Mouse (Mus musculus): ENCODE data around the gene Zbtb48. TPM values are rescaled to one million over a fixed set of nuclear protein-coding genes. Genes with fewer than 3 reads are reported as not detected.

Gene Zbtb48
- polyA plus RNA-seq, 1 experiment from 2014 or later: 18.1 TPM

GRCm38 (mm10) chr4:151988342-151989109 lies 38.9 kb downstream of the Zbtb48 start, which contains the start of gene Thap3:
Gene Thap3, minus strand, starts transcription at chr4:151988997.
- Histone ChIP-seq H3K4me1 (ENCODE audit: control insufficient read depth, insufficient read depth, low read depth, low read length) (peaks cover 13% of the 10 kb centered on the region), H3K36me3 (ENCODE audit: control insufficient read depth, insufficient read depth, low read length) (peaks cover 21% of the 10 kb centered on the region), H3K27me3 (replicated peaks; ENCODE audit: control insufficient read depth, insufficient read depth, low read length) (no peaks in the 10 kb centered on the region), H3K9ac (ENCODE audit: low read depth, low read length) (peak within 1 kb of the TSS; percentile 91), H3K27ac (ENCODE audit: low read depth, low read length) (peak within 1 kb of the TSS; percentile 83), H3K9me3 (ENCODE audit: control insufficient read depth, low read length) (no peaks in the 10 kb centered on the region), H3K4me3 (ENCODE audit: low read length) (peak within 1 kb of the TSS; percentile 64), H3K4me2 (ENCODE audit: low read length) (peak within 1 kb of the TSS; percentile 60)
- WGBS: under 1% methylated on average over 54 of the region's 54 CpGs
- peak; percentile 81 for ATAC-seq

- Histone ChIP-seq H3K36me3 (ENCODE audit: control insufficient read depth, insufficient read depth, low read length) (peaks cover 21% of the 10 kb centered on the region), H3K9ac (ENCODE audit: low read depth, low read length) (peak overlapping the region; percentile 91), H3K4me3 (ENCODE audit: low read length) (peak overlapping the region; percentile 64), H3K27me3 (replicated peaks; ENCODE audit: control insufficient read depth, insufficient read depth, low read length) (no peaks in the 10 kb centered on the region), H3K27ac (ENCODE audit: low read depth, low read length) (peak overlapping the region; percentile 83), H3K4me2 (ENCODE audit: low read length) (peak overlapping the region; percentile 60), H3K4me1 (ENCODE audit: control insufficient read depth, insufficient read depth, low read depth, low read length) (peaks cover 13% of the 10 kb centered on the region), H3K9me3 (ENCODE audit: control insufficient read depth, low read length) (no peaks in the 10 kb centered on the region)
- WGBS: 27% methylated on average over 10 of the region's 10 CpGs
- ATAC-seq: no peak
Observed at GRCm38 (mm10) chr4:151988014-151988341, 39.5 kb downstream of the Zbtb48 start.

- peak overlapping the region; percentile 11; the same call in 1 of the 2 replicates for H3K9ac ChIP-seq (ENCODE audit: low read depth, low read length)
- H3K27me3 ChIP-seq (replicated peaks; ENCODE audit: control insufficient read depth, insufficient read depth, low read length): no peaks in the 10 kb centered on the region
- peaks cover 13% of the 10 kb centered on the region for H3K4me1 ChIP-seq (ENCODE audit: control insufficient read depth, insufficient read depth, low read depth, low read length)
- no peak overlapping the region for H3K4me3 ChIP-seq (ENCODE audit: low read length)
- H3K36me3 ChIP-seq (ENCODE audit: control insufficient read depth, insufficient read depth, low read length): peaks cover 12% of the 10 kb centered on the region
- 67% methylated on average over 8 of the region's 8 CpGs for WGBS
- no peaks in the 10 kb centered on the region for H3K9me3 ChIP-seq (ENCODE audit: control insufficient read depth, low read length)
- no peak for ATAC-seq
- no peak overlapping the region for H3K27ac ChIP-seq (ENCODE audit: low read depth, low read length)
- H3K4me2 ChIP-seq (ENCODE audit: low read length): no peak overlapping the region
Observed at GRCm38 (mm10) chr4:151986650-151987049, 40.8 kb downstream of the Zbtb48 start.

- no peak overlapping the region for H3K4me3 ChIP-seq (ENCODE audit: low read length)
- H3K27me3 ChIP-seq (replicated peaks; ENCODE audit: control insufficient read depth, insufficient read depth, low read length): no peaks in the 10 kb centered on the region
- no peaks in the 10 kb centered on the region for H3K9me3 ChIP-seq (ENCODE audit: control insufficient read depth, low read length)
- ATAC-seq: no peak
- WGBS: 43% methylated on average over 10 of the region's 10 CpGs
- H3K27ac ChIP-seq (ENCODE audit: low read depth, low read length): no peak overlapping the region
- no peak overlapping the region for H3K9ac ChIP-seq (ENCODE audit: low read depth, low read length)
- H3K4me2 ChIP-seq (ENCODE audit: low read length): no peak overlapping the region
- peaks cover 13% of the 10 kb centered on the region for H3K4me1 ChIP-seq (ENCODE audit: control insufficient read depth, insufficient read depth, low read depth, low read length)
- peaks cover 6% of the 10 kb centered on the region for H3K36me3 ChIP-seq (ENCODE audit: control insufficient read depth, insufficient read depth, low read length)
Observed at GRCm38 (mm10) chr4:151985886-151986285, 41.6 kb downstream of the Zbtb48 start.

- H3K4me1 ChIP-seq (ENCODE audit: control insufficient read depth, insufficient read depth, low read depth, low read length): peaks cover 13% of the 10 kb centered on the region
- H3K27me3 ChIP-seq (replicated peaks; ENCODE audit: control insufficient read depth, insufficient read depth, low read length): no peaks in the 10 kb centered on the region
- 35% methylated on average over 8 of the region's 9 CpGs for WGBS
- H3K9ac ChIP-seq (ENCODE audit: low read depth, low read length): peak overlapping the region; percentile 30; the same call in 1 of the 2 replicates
- H3K36me3 ChIP-seq (ENCODE audit: control insufficient read depth, insufficient read depth, low read length): peaks cover 8% of the 10 kb centered on the region
- 0 out of 2 replicates have a peak, but pooled peaks have one; percentile 31 for ATAC-seq
- H3K4me2 ChIP-seq (ENCODE audit: low read length): no peak overlapping the region
- no peak overlapping the region for H3K4me3 ChIP-seq (ENCODE audit: low read length)
- H3K27ac ChIP-seq (ENCODE audit: low read depth, low read length): no peak overlapping the region
- H3K9me3 ChIP-seq (ENCODE audit: control insufficient read depth, low read length): no peaks in the 10 kb centered on the region
Observed at GRCm38 (mm10) chr4:151983560-151983959, 43.9 kb downstream of the Zbtb48 start.

- Histone ChIP-seq H3K4me1 (ENCODE audit: control insufficient read depth, insufficient read depth, low read depth, low read length) (peaks cover 13% of the 10 kb centered on the region), H3K36me3 (ENCODE audit: control insufficient read depth, insufficient read depth, low read length) (peaks cover 10% of the 10 kb centered on the region), H3K9me3 (ENCODE audit: control insufficient read depth, low read length) (no peaks in the 10 kb centered on the region), H3K4me3 (ENCODE audit: low read length) (no peak overlapping the region), H3K9ac (ENCODE audit: low read depth, low read length) (no peak overlapping the region; the same call in 1 of the 2 replicates), H3K27ac (ENCODE audit: low read depth, low read length) (no peak overlapping the region), H3K4me2 (ENCODE audit: low read length) (no peak overlapping the region), H3K27me3 (replicated peaks; ENCODE audit: control insufficient read depth, insufficient read depth, low read length) (no peaks in the 10 kb centered on the region)
- 61% methylated on average over 17 of the region's 17 CpGs for WGBS
- no peak for ATAC-seq
Observed at GRCm38 (mm10) chr4:151983043-151983442, 44.4 kb downstream of the Zbtb48 start.

GRCm38 (mm10) chr4:151981363-151981762 lies 46.1 kb downstream of the Zbtb48 start:
- ATAC-seq: peak; percentile 50; the same call in 1 of the 2 replicates
- H3K27ac ChIP-seq (ENCODE audit: low read depth, low read length): no peak overlapping the region
- H3K4me3 ChIP-seq (ENCODE audit: low read length): no peak overlapping the region
- no peaks in the 10 kb centered on the region for H3K9me3 ChIP-seq (ENCODE audit: control insufficient read depth, low read length)
- peaks cover 2% of the 10 kb centered on the region for H3K4me1 ChIP-seq (ENCODE audit: control insufficient read depth, insufficient read depth, low read depth, low read length)
- H3K27me3 ChIP-seq (replicated peaks; ENCODE audit: control insufficient read depth, insufficient read depth, low read length): no peaks in the 10 kb centered on the region
- no peak overlapping the region for H3K9ac ChIP-seq (ENCODE audit: low read depth, low read length)
- peaks cover 10% of the 10 kb centered on the region for H3K36me3 ChIP-seq (ENCODE audit: control insufficient read depth, insufficient read depth, low read length)
- H3K4me2 ChIP-seq (ENCODE audit: low read length): no peak overlapping the region
- WGBS: 11% methylated on average over 5 of the region's 5 CpGs

GRCm38 (mm10) chr4:151980699-151981098 lies 46.8 kb downstream of the Zbtb48 start:
- H3K27ac ChIP-seq (ENCODE audit: low read depth, low read length): no peak overlapping the region
- peaks cover 10% of the 10 kb centered on the region for H3K36me3 ChIP-seq (ENCODE audit: control insufficient read depth, insufficient read depth, low read length)
- no peaks in the 10 kb centered on the region for H3K27me3 ChIP-seq (replicated peaks; ENCODE audit: control insufficient read depth, insufficient read depth, low read length)
- no peak overlapping the region for H3K4me2 ChIP-seq (ENCODE audit: low read length)
- no peak for ATAC-seq
- no peaks in the 10 kb centered on the region for H3K9me3 ChIP-seq (ENCODE audit: control insufficient read depth, low read length)
- H3K4me1 ChIP-seq (ENCODE audit: control insufficient read depth, insufficient read depth, low read depth, low read length): peaks cover 2% of the 10 kb centered on the region; the same call in 1 of the 2 replicates
- H3K4me3 ChIP-seq (ENCODE audit: low read length): no peak overlapping the region
- WGBS: 77% methylated on average over 8 of the region's 8 CpGs
- no peak overlapping the region for H3K9ac ChIP-seq (ENCODE audit: low read depth, low read length)

GRCm38 (mm10) chr4:151977748-151978147 lies 49.7 kb downstream of the Zbtb48 start:
- Histone ChIP-seq H3K4me3 (ENCODE audit: low read length) (no peak overlapping the region), H3K9me3 (ENCODE audit: control insufficient read depth, low read length) (no peaks in the 10 kb centered on the region), H3K4me2 (ENCODE audit: low read length) (no peak overlapping the region), H3K27ac (ENCODE audit: low read depth, low read length) (no peak overlapping the region), H3K36me3 (ENCODE audit: control insufficient read depth, insufficient read depth, low read length) (peaks cover 19% of the 10 kb centered on the region), H3K9ac (ENCODE audit: low read depth, low read length) (peak overlapping the region; percentile 30; the same call in 1 of the 2 replicates), H3K27me3 (replicated peaks; ENCODE audit: control insufficient read depth, insufficient read depth, low read length) (no peaks in the 10 kb centered on the region), H3K4me1 (ENCODE audit: control insufficient read depth, insufficient read depth, low read depth, low read length) (peaks cover 2% of the 10 kb centered on the region; the same call in 1 of the 2 replicates)
- 40% methylated on average over 10 of the region's 10 CpGs for WGBS
- peak; percentile 9; the same call in 1 of the 2 replicates for ATAC-seq
